Mouse (Mus musculus): Measurements from ENCODE around the gene Wnt10b. TPM values are rescaled to one million over a fixed set of nuclear protein-coding genes. Genes with fewer than 3 reads are reported as not detected.

Gene Wnt10b
- total RNA-seq, 1 experiment from 2014 or later = 0.58 TPM

DNA sequence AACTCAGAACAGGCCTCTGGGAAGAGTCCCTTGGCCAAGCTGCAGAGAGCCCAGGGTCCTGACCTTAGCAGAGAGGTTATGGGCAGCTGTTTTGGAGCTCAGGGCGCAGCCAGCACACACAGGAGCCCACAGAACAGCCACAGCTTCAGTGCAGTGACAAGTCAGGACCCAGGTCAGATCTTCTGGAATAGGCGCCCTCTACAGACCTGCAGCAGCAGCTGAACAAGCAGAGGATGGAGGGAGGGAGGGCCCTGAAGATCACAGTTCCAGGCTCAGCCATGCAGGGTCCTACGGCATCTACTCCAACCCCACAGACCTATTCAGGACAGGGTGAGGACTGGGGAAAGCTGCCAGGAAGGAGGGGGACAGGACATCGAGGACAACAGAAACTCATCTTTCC, 39.2 kb downstream of the Wnt10b start:
- ATAC-seq (ENCODE audit: extremely low read depth, insufficient number of reproducible peaks, low FRiP score, poor library complexity, severe bottlenecking) = no peak

DNA sequence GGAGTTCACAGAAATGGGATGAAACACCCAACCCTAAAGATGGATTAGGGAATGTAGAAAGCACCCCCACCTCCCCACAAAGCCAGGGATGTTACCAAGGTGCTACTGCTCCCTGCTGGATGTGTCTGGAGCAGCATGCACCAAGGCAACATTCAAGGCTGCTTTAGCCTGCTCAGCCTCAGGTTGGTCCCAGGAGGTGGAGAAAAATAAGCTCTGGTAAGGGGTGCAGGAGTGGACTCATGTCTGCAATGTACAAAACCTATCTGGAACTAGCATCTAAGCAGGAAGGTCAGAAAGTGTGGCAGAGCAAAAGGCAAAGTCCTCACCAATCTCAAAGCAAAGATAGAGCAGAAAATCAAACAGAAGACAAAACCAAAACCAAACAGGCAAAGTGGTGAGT, 40.1 kb downstream of the Wnt10b start:
- no peak for ATAC-seq (ENCODE audit: extremely low read depth, insufficient number of reproducible peaks, low FRiP score, poor library complexity, severe bottlenecking)

DNA sequence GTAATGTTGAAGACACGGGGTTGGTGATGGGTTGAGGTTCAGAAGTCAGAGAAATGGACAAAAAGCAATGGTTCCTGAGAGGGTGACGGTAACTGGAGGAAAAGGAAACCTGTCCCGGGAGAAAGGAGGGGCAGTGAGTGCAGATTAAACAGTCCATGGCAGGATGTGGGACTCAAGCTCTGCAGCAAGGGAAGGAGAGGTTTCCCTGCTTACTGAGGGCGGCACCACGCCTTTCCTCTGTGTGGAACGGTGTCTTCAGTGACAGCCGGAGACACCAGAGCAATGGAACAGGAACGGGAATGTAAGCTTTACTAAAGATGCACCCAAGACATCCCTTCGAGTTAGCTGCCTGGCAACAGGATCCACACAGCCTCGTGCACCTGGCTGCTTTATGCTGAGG, 41.4 kb downstream of the Wnt10b start:
- no peak for ATAC-seq (ENCODE audit: extremely low read depth, insufficient number of reproducible peaks, low FRiP score, poor library complexity, severe bottlenecking)

DNA sequence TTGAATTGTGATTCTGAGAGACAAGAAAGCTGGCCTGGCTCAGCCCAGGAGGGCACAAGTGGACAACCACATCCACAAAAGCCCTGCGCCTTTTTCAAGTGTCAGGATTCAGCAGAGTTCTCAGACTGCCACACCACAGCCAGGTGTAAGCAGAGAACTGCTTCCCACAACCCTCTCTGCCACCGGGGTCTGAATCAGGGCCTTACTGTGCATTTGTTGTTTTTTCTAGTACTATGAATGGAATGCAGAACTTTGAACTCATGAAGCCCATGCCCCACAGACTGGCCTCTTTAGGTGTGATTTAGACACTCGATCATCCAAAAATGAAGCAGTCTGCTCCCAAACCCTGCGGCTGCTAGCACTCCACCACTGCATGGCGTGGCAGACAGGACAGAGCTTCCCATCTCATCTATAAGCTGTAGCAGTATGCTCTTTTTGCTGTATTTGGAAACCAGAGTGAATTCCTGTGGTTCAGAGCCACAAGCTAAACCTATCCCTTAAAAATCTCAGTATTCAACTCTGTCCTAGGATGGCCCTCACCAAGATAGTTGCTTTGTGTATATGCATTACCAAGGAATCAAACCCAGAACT, 43.9 kb downstream of the Wnt10b start:
- no peak for ATAC-seq (ENCODE audit: extremely low read depth, insufficient number of reproducible peaks, low FRiP score, poor library complexity, severe bottlenecking)

DNA sequence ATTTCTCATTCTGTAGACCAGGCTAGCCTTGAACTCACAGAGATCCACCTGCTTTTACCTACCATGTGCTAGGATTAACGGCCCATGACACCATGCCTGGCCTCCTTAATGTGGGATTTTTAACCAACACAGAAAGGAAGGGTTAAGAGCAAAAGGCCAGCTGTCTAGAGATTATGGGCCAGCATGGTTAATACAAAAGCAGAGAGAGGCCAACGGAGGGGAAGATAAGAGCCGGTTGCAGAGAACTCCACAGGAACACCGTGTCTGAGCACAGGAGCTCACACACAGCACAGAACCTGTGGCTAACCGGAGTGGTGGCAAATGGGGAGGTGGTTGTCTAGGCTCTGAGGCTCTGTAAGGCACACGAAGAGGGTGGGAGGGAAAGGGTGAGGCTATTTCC, 44.6 kb downstream of the Wnt10b start:
- no peak for ATAC-seq (ENCODE audit: extremely low read depth, insufficient number of reproducible peaks, low FRiP score, poor library complexity, severe bottlenecking)

DNA sequence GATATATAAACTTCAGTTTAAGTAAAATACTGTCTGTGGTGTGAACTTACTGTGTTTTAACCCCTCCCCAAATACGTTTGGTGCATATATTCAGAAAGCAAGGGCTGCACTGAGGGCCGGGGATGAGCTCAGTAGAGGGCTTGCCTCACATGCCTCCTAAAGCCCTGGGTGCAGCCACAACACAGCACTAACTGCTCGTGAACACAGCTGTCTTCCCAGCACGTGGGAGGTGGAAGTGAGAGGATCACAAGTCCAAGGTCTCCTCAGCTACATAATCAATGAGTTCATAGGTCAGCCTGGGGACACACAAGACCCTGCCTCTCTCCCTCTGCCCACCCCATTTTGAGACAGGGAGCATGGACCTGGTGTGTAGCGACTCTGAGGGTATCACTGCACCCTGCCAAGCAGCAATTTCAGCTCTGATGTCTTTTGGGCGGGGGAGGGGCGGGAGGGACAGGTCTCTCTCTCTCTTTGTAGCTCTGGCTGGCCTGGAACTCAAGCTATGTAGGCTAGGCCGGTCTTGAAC, 45.9 kb downstream of the Wnt10b start:
- no peak for ATAC-seq (ENCODE audit: extremely low read depth, insufficient number of reproducible peaks, low FRiP score, poor library complexity, severe bottlenecking)

DNA sequence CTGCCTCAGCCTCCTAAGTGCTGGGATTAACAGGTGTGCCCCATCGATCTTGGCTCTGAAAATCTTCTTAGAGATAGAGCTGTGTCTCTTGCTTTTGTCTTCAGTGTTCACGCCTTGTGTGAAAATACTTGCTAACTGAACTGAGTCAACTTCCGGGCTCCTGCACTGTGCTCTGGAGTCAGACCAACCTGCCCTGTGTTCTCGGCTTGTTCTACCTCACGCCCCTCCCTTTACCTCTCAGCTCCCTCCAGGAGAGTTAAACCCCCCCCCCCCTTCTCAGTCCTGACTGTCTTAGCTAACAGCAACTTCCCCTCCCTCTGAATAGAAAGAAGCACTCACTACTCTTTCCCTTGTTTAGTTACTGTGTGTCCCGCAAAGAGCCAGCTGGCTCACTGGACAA, 47.2 kb downstream of the Wnt10b start:
- no peak for ATAC-seq (ENCODE audit: extremely low read depth, insufficient number of reproducible peaks, low FRiP score, poor library complexity, severe bottlenecking)

DNA sequence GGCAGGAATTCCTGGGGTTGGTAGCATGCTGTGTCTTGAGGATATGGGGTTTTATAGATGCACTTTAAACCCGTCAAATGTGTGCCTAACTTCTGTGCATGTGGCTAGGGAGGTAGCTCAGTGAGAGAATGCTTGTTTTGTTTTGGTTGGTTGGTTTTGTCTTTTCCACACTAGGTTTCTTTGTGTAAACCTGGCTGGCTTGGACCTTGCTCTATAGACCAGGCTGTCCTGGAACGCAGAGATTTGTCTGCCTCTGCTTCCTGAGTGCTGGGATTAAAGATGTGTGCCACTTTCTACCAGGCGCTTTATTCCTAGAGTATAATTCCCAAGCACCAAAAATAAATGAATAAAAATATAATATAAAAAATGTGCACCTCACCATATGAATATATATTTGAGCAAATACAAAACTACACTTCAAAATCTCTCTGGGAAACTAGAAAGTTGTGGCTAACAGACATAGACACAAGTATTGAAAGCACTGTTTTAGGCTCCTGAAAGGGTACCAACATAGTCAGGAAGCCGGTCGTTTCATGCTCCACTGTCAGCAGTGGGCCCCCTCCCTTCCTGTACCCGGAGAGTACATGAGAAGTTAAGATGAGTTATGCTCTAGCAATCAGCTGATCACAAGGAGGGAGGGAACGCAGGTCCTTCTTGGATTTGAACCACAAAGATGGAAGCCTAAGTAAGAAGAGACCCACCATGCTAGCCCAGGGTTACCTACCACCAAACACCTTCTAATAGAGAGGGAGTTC, 48.0 kb downstream of the Wnt10b start:
- ATAC-seq (ENCODE audit: extremely low read depth, insufficient number of reproducible peaks, low FRiP score, poor library complexity, severe bottlenecking) = no peak

GRCm38 (mm10) chr15:98728366-98728765, 49.6 kb downstream of the Wnt10b start:
- ATAC-seq (ENCODE audit: extremely low read depth, insufficient number of reproducible peaks, low FRiP score, poor library complexity, severe bottlenecking) = no peak

- ATAC-seq (ENCODE audit: extremely low read depth, insufficient number of reproducible peaks, low FRiP score, poor library complexity, severe bottlenecking) = peak; percentile 5; the same call in 1 of the 2 replicates
Measured at GRCm38 (mm10) chr15:98727443-98728321, 50.3 kb downstream of the Wnt10b start, which contains the start of gene Fkbp11. TSS of gene Fkbp11 (minus strand) at chr15:98728198.

GRCm38 (mm10) chr15:98726746-98727145, 51.2 kb downstream of the Wnt10b start:
- ATAC-seq (ENCODE audit: extremely low read depth, insufficient number of reproducible peaks, low FRiP score, poor library complexity, severe bottlenecking) = no peak

GRCm38 (mm10) chr15:98726079-98726478, 51.9 kb downstream of the Wnt10b start:
- no peak for ATAC-seq (ENCODE audit: extremely low read depth, insufficient number of reproducible peaks, low FRiP score, poor library complexity, severe bottlenecking)

GRCm38 (mm10) chr15:98724441-98724840, 53.5 kb downstream of the Wnt10b start:
- ATAC-seq (ENCODE audit: extremely low read depth, insufficient number of reproducible peaks, low FRiP score, poor library complexity, severe bottlenecking) = no peak

DNA sequence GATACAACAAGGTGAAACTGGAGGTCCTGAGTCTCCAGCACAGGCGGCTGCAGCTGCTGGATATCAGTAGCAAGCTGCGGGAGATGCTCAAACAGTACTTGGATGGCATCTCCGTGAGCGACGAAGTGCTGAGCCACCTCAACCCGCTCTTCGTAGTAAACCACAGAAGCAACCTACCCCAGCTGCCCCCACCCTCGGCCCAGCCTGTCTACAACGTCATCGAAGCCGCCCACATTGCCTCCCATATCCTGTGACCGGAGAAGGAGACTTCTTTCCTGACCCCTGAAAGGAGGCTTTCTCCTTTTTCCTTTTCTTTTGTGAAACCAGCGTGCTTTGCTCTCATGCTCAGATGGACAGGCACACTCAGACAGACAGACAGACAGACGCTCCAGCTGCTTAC, 55.1 kb downstream of the Wnt10b start:
- ATAC-seq (ENCODE audit: extremely low read depth, insufficient number of reproducible peaks, low FRiP score, poor library complexity, severe bottlenecking) = no peak

DNA sequence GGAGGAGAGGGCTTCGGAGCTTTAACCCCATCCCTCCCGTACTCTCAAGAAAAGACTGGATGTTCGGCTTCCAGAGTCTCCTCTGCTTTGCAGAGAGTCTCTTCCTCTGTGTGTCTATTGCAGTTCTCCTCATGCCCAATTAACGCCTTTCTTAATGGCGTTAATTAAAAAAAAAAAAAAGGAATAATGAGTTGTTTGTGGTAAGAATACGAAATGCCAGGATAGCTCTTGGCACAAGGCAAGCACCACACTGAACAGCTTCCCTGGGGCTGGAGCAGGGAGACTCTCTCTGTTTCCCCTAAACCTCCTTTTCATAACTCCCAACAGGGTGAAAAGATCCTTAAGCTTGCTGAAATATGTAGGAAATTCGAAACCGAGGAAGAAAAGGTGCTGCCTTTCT, 55.8 kb downstream of the Wnt10b start:
- no peak for ATAC-seq (ENCODE audit: extremely low read depth, insufficient number of reproducible peaks, low FRiP score, poor library complexity, severe bottlenecking)

Other genes starting within 250 kb of the Wnt10b start
- 39.3 and 42.1 TPM in 2 replicates for gene Kansl2, start 243.9 kb downstream of the Wnt10b start, total RNA-seq (2017)
- gene Ccnt1, start 207.2 kb downstream of the Wnt10b start, total RNA-seq (2017) = 105 and 123 TPM in 2 replicates
- gene 4930415O20Rik, start 207.1 kb downstream of the Wnt10b start, total RNA-seq (2017) = 1.6 TPM in 1 of 2 replicates, not detected in the other
- 2.0 and 2.8 TPM in 2 replicates for gene Adcy6, start 168.1 kb downstream of the Wnt10b start, total RNA-seq (2017)
- not detected in 2 replicates for gene Cacnb3, start 147.3 kb downstream of the Wnt10b start, total RNA-seq (2017)
- 109 and 114 TPM in 2 replicates for gene Ddx23, start 115.3 kb downstream of the Wnt10b start, total RNA-seq (2017)
- 13.8 and 16.5 TPM in 2 replicates for gene Rnd1, start 100.7 kb downstream of the Wnt10b start, total RNA-seq (2017)
- gene Ccdc65, start 69.9 kb downstream of the Wnt10b start, total RNA-seq (2017) = not detected in 2 replicates
- 5.6 and 10.9 TPM in 2 replicates for gene Fkbp11, start 50.0 kb downstream of the Wnt10b start, total RNA-seq (2017)
- 53.5 and 60.3 TPM in 2 replicates for gene Arf3, start 14.9 kb downstream of the Wnt10b start, total RNA-seq (2017)
- not detected in 2 replicates for gene Wnt1, start 11.7 kb upstream of the Wnt10b start, total RNA-seq (2017)
- gene Ddn, start 31.3 kb upstream of the Wnt10b start, total RNA-seq (2017) = 0.12 and 0.25 TPM in 2 replicates
- gene Prkag1, start 53.4 kb upstream of the Wnt10b start, total RNA-seq (2017) = 107 and 111 TPM in 2 replicates
- gene Kmt2d, start 93.1 kb upstream of the Wnt10b start, total RNA-seq (2017) = 95.0 and 109 TPM in 2 replicates
- 18.3 and 20.0 TPM in 2 replicates for gene Rhebl1, start 116.4 kb upstream of the Wnt10b start, total RNA-seq (2017)
- gene Dhh, start 120.4 kb upstream of the Wnt10b start, total RNA-seq (2017) = 0.70 TPM in 1 of 2 replicates, not detected in the other
- gene Lmbr1l, start 140.1 kb upstream of the Wnt10b start, total RNA-seq (2017) = 144 and 182 TPM in 2 replicates
- 88.6 and 108 TPM in 2 replicates for gene Tuba1b, start 156.4 kb upstream of the Wnt10b start, total RNA-seq (2017)
- 27.1 and 50.0 TPM in 2 replicates for gene Gm49450, start 175.4 kb upstream of the Wnt10b start, total RNA-seq (2017)
- gene Tuba1a, start 175.6 kb upstream of the Wnt10b start, total RNA-seq (2017) = 92.1 and 114 TPM in 2 replicates

All from neutrophil, adult 5-6 weeks (primary cell).